Mouse (Mus musculus) hindlimb bud, embryonic 11.5 days (tissue): ENCODE results near the gene Emilin1.

ENCODE experiments used
- DNase-seq: peaks from one replicate; pipeline ENCODE4 v3.0.0-alpha.2; 2012; ENCODE audit warnings: low read depth, low spot score; ENCODE audit errors: extremely low spot score

Emilin1 gene

GRCm38 (mm10) chr5:30901860-30902259 lies 11.3 kb upstream of the Emilin1 start:
- DNase-seq = no peak

DNA sequence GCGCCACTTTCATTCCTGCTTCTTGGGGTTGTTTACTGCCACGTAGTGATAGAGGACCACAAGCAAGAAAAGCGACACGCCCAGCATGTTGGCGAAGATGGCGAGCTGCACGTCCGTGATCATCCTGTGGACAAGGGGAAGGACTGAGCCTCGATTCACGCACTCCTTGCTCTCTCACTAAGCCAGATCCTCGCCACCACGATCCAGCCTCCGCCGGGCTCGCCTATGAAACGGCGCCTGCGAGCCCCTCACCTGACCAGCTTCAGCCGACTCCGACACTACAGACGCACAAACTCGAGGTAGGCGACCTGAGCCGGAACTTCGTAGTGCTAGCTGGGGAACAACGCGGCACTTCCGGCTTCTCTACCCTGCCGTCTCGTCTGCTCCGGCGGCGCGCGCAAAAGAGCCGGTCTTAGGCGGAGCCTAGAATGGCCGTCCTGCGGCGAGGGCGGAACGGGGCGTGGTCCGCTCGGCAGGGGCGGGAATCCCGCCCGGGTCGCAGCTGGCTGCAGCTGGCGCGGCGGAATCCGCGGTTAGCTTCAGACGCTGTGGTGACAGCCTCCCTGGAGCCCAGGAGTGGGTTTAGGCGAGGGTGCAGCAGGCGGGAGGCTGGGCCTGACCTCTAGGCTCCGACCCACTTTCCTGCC lies 5.7 kb upstream of the Emilin1 start, which contains the start of gene Ost4:
Ost4 (minus strand) TSS at position 376 of the 647 bp plus-strand sequence.
- DNase-seq = peak; percentile 79

GRCm38 (mm10) chr5:30908426-30909299 lies 4.5 kb upstream of the Emilin1 start:
- no peak for DNase-seq

DNA sequence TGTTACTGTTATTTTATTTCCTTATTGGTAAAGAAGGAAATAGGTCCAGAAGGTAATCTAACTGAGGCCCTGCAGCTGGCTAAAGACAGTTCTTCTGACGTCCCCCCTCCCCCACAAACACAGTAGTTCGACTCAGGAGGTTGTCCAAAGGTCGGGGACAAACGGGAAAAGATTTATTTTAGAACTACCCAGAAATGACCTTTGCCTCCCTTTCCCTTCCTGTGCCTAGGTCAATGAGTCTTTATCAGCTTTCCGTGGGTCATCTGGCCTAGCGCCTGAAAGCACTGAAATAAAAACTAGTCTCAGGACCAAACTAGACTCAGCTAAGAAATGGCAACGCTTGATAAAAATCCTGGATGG lies 3.9 kb upstream of the Emilin1 start:
- no peak for DNase-seq

DNA sequence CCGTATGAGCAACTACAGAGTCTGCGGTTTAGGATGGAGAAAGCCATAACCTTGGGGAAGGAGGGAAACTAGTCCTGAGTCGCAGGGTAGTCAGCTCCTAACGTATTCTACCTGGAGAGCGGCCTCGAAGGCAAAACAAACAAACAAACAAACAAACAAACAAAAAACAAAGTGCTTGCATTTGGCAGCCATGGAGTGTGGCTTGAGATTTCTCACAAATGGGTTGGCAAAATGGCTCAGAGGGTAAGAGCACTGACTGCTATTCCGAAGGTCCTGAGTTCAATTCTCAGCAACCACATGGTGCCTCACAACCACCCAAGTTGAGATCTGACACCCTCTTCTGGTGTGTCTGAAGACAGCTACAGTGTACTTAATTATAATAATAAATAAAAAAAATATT lies 3.3 kb upstream of the Emilin1 start:
- no peak for DNase-seq

DNA sequence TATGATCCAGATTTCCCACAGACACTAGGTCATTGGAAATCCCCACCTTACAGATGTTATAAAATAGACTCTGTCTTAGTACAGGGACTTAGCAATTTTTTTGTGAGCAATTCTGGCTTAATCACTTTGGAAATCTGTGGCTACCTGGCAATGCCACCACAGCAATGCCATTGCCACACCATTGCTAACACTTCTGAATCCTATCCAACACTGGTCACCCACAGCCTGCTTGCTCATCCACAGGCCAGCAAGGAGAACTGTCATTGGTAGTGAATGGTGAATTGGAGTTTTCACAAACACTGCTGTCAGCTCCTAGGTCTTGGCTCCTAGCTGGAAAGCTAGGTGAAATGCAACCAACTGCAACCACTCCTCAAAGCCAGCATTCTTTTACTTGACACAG lies 2.7 kb upstream of the Emilin1 start:
- no peak for DNase-seq

DNA sequence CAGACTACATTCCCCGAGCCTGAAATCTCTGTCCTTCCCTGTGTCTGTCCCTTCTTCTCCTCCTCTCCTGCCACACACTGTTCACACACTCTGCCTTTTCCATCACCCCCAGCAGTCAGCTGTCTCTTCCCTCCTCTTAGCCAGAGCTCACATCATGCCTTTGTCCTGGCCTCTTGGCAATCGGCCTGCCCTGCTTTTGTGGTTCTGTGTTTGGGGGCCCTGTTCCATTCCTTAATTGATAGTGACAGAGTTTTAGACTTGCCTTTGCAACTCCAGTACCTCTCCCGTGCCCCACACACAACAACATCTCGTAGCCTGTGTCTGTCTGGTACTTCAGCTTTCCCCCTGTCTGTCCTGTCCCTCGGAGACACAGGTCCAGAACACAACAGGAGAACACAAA lies 1.0 kb upstream of the Emilin1 start:
- DNase-seq = no peak

DNA sequence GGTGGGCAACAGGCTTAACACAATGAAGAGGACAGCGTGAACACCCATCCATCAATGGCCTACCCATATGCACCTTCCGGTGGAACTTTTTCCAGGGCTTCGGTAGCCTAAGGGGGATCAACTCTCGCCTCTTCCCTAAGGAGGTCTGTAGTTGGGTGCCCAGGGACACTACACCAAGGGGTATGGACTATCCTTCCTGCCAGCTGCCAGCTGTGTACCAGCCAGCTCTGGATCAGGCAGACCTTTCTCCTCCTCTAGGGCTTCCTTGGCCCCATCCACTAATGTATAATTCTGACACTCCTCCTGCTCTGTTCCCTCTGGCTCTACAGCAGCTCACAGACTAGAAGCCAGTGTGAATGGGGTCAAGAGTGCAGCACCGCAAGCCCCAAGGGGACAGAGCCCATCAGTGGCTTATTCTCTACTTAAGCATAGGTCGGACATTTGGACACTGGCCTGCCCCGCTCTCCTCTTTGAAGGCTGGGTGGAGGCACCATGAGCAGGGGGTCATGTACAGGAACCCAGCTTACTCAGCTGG lies 966 bp downstream of the Emilin1 start:
- no peak for DNase-seq

GRCm38 (mm10) chr5:30914849-30915248 lies 1.6 kb downstream of the Emilin1 start:
- no peak for DNase-seq

- DNase-seq = no peak
These were observed 2.3 kb downstream of the Emilin1 start for GRCm38 (mm10) chr5:30915456-30915855.

GRCm38 (mm10) chr5:30915974-30916433 lies 2.8 kb downstream of the Emilin1 start:
- DNase-seq = peak; percentile 89

GRCm38 (mm10) chr5:30916841-30917240 lies 3.6 kb downstream of the Emilin1 start:
- no peak for DNase-seq

GRCm38 (mm10) chr5:30917348-30917747 lies 4.1 kb downstream of the Emilin1 start:
- no peak for DNase-seq

DNA sequence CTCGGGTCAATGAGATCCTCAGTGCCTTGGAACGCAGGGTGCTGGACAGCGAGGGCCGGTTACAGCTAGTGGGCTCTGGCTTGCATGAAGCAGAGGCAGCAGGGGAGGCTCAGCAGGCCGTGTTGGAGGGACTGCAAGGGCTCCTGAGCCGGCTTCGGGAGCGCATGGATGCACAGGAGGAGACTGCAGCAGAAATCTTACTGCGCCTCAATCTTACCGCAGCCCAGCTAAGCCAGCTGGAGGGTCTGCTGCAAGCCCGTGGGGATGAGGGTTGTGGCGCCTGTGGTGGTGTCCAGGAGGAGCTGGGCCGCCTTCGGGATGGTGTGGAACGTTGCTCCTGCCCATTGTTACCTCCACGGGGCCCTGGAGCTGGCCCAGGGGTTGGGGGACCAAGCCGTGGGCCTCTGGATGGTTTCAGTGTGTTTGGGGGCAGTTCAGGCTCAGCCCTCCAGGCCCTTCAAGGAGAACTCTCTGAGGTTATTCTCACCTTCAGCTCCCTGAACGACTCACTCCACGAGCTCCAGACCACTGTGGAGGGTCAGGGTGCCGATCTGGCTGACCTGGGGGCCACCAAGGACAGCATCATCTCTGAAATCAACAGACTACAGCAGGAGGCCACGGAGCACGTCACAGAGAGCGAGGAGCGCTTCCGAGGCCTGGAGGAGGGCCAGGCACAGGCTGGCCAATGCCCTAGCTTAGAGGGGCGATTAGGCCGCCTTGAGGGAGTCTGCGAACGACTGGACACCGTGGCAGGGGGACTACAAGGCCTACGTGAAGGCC lies 4.9 kb downstream of the Emilin1 start:
- DNase-seq = no peak

DNA sequence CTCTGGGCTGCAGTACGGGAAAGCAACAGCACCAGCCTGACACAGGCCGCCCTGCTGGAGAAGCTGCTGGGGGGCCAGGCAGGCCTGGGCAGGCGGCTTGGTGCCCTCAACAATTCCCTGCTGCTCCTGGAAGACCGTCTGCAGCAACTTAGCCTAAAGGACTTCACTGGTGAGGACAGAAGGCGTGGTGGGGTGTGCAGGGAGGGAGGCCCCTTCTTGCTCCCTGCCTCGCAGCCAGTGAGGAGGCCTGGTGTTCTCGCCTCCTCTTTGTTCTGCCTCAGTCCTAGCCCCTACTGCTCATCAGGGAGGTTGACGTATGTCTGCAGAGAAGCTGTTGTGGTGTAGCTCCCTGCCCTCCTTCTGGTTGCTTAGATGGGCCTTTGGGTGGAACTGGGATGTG lies 5.5 kb downstream of the Emilin1 start:
- no peak for DNase-seq

GRCm38 (mm10) chr5:30919831-30920614 lies 6.8 kb downstream of the Emilin1 start:
- no peak for DNase-seq

DNA sequence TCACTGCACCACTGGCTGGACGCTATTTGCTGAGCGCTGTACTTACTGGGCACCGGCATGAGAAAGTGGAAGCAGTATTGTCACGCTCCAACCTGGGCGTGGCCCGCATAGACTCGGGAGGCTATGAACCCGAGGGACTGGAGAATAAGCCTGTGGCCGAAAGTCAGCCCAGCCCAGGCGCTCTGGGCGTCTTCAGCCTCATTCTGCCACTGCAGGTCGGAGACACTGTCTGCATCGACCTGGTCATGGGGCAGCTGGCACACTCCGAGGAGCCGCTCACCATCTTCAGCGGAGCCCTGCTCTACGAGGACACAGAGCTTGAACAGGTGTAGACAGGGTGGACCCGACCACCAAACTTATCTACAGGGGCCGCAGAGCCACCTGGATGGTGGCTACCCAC lies 7.4 kb downstream of the Emilin1 start:
- no peak for DNase-seq

DNA sequence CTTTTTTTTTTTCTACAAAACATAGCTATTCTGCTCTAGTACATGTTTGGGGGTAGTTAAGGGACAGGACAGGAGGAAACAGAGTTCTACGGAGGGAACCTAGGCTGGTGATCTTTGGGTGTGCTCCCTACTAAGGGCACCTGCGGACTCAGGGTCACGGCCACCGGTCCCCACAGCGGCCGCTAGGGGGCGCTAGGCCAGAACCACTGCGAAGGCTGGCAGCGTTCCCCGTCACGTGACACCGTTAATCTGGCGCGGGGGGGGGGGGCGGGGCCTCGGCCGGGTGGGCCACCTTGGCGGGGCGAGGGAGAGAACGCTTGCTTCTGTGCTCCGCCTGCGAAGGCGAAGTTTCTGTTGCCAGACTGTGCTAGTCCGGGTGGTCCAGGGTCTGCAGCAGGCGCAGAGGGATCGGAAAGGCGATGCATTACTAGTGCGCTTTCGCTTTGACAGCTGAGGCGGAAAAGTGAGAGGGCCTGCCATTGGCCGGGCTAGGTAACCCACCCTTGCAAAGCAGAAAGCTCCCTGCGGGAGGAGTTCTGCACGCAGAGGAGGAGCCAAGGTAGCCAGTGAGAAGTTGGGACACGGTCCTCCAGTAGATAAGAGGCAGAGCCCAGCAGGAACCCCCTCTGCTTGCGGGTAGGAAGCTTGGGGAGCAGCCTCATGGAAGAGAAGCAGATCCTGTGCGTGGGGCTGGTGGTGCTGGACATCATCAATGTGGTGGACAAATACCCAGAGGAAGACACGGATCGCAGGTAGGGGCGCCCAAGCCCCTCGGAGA lies 8.2 kb downstream of the Emilin1 start, which contains the start of gene Khk:
Khk (plus strand) TSS at position 176 of the 778 bp plus-strand sequence.
- DNase-seq = peak; percentile 68

- DNase-seq = no peak
These were observed 9.4 kb downstream of the Emilin1 start for GRCm38 (mm10) chr5:30922581-30923041.
